Mouse (Mus musculus): Measurements from ENCODE around the gene Ubac2. TPM values are rescaled to one million over a fixed set of nuclear protein-coding genes. Genes with fewer than 3 reads are reported as not detected.

Gene Ubac2
- total and polyA plus RNA-seq, 2 experiments from 2014 or later, result 43.6 to 51.7 TPM

DNA sequence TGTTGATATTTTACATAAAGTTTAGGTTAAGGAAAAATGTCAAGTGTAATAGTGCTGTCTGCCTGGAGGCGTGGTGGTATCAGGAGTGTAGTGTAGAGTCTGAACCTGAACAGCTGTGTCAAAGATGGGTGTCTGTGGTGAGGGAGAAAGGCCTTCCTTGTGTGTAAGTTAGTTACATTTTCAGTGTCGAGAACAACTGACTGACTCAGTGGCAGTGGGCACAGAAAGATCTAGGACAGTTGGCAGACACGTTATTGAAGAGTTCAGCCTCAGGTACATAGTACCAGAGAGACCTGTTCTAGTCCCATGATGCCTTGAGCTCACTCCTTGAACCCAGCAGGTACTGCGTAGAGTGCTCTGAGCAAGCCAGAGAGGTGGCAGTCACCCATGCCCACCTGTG lies 87.0 kb downstream of the Ubac2 start:
- TF ChIP-seq CTCF (IDR thresholded peaks at IDR 0.05), result no peak
- no peaks in the 10 kb centered on the region for H3K36me3 ChIP-seq (ENCODE audit: insufficient read depth, low read length)
- H3K9ac ChIP-seq (replicated peaks; ENCODE audit: low read length, poor library complexity, severe bottlenecking), result no peak overlapping the region
- H3K4me3 ChIP-seq (ENCODE audit: low read depth, low read length), result no peak overlapping the region
- H3K9me3 ChIP-seq (ENCODE audit: low read length), result no peaks in the 10 kb centered on the region
- no peaks in the 10 kb centered on the region for H3K4me1 ChIP-seq (ENCODE audit: insufficient read depth, low read length)
- H3K27me3 ChIP-seq (ENCODE audit: insufficient read depth, low read length), result no peaks in the 10 kb centered on the region
- H3K4me2 ChIP-seq (ENCODE audit: low read depth, low read length, poor library complexity, severe bottlenecking), result no peak overlapping the region
- no peak overlapping the region for H3K27ac ChIP-seq (ENCODE audit: low read depth, low read length)
- no peak for ATAC-seq (ENCODE audit: low FRiP score)
- no peak for DNase-seq (ENCODE audit: low spot score)
- WGBS, result 91% methylated on average over 4 of the region's 4 CpGs

- Histone ChIP-seq H3K27ac (ENCODE audit: low read depth, low read length) (no peak overlapping the region), H3K27me3 (ENCODE audit: insufficient read depth, low read length) (no peaks in the 10 kb centered on the region), H3K9me3 (ENCODE audit: low read length) (no peaks in the 10 kb centered on the region), H3K4me1 (ENCODE audit: insufficient read depth, low read length) (no peaks in the 10 kb centered on the region), H3K4me2 (ENCODE audit: low read depth, low read length, poor library complexity, severe bottlenecking) (no peak overlapping the region), H3K9ac (replicated peaks; ENCODE audit: low read length, poor library complexity, severe bottlenecking) (no peak overlapping the region), H3K4me3 (ENCODE audit: low read depth, low read length) (no peak overlapping the region), H3K36me3 (ENCODE audit: insufficient read depth, low read length) (no peaks in the 10 kb centered on the region)
- DNase-seq (ENCODE audit: low spot score) (no peak), ATAC-seq (ENCODE audit: low FRiP score) (no peak)
- no peak for TF ChIP-seq CTCF (IDR thresholded peaks at IDR 0.05)
- WGBS, result 92% methylated on average over 4 of the region's 4 CpGs
Measured at GRCm38 (mm10) chr14:121967095-121967494, 88.7 kb downstream of the Ubac2 start.

DNA sequence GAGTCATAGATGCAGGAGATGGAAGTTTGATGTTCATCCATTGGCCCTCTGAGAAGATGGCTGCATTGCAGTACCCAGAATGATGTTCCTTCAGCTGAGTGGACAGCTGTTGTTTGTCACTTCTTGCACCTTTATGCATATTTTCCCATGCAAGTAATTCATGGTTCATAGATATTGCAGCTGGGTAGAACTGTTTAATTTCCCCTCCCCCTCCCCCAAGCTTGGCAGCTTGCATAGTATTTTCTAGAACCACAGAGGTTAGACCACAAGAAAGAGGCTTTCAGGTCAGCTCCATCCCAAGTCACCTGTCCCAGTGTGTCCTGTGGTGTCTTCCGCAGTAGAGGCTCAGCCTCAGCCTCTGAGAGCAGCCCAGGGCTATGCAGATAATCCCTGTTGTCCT lies 92.0 kb downstream of the Ubac2 start:
- DNase-seq (ENCODE audit: low spot score) (no peak), ATAC-seq (ENCODE audit: low FRiP score) (no peak)
- H3K27me3 ChIP-seq (ENCODE audit: insufficient read depth, low read length), result no peaks in the 10 kb centered on the region
- no peak overlapping the region for H3K27ac ChIP-seq (ENCODE audit: low read depth, low read length)
- no peak for TF ChIP-seq CTCF (IDR thresholded peaks at IDR 0.05)
- H3K4me3 ChIP-seq (ENCODE audit: low read depth, low read length), result no peak overlapping the region
- no peaks in the 10 kb centered on the region for H3K36me3 ChIP-seq (ENCODE audit: insufficient read depth, low read length)
- no peaks in the 10 kb centered on the region for H3K4me1 ChIP-seq (ENCODE audit: insufficient read depth, low read length)
- no peak overlapping the region for H3K4me2 ChIP-seq (ENCODE audit: low read depth, low read length, poor library complexity, severe bottlenecking)
- H3K9me3 ChIP-seq (ENCODE audit: low read length), result no peaks in the 10 kb centered on the region
- 74% methylated on average over 1 of the region's 1 CpGs for WGBS
- H3K9ac ChIP-seq (replicated peaks; ENCODE audit: low read length, poor library complexity, severe bottlenecking), result no peak overlapping the region

DNA sequence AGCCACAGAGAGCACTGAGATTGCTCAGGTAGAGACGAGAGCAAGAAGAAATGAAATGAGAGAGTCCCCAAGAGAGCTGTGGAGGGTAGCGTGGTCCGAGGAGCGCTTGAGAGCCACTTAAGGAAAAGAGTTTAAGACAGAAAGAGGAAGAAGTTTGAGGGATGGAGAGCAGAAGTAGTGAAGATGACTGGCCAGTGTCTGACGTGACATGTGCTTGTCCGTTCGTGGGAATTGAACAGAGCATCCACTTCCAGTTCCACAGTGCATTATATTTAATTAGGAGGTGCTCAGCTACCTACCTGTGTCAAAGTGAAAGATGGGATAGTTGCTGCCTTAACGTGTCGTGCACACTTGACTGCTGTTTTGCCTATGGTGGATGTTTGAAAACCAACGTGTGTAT lies 94.7 kb downstream of the Ubac2 start:
- Histone ChIP-seq H3K27me3 (ENCODE audit: insufficient read depth, low read length) (no peaks in the 10 kb centered on the region), H3K36me3 (ENCODE audit: insufficient read depth, low read length) (no peaks in the 10 kb centered on the region), H3K4me1 (ENCODE audit: insufficient read depth, low read length) (no peaks in the 10 kb centered on the region), H3K27ac (ENCODE audit: low read depth, low read length) (no peak overlapping the region), H3K9ac (replicated peaks; ENCODE audit: low read length, poor library complexity, severe bottlenecking) (no peak overlapping the region), H3K4me2 (ENCODE audit: low read depth, low read length, poor library complexity, severe bottlenecking) (no peak overlapping the region), H3K4me3 (ENCODE audit: low read depth, low read length) (no peak overlapping the region), H3K9me3 (ENCODE audit: low read length) (no peaks in the 10 kb centered on the region)
- no peak for DNase-seq (ENCODE audit: low spot score)
- no peak for ATAC-seq (ENCODE audit: low FRiP score)
- no peak for TF ChIP-seq CTCF (IDR thresholded peaks at IDR 0.05)
- 95% methylated on average over 10 of the region's 10 CpGs for WGBS

DNA sequence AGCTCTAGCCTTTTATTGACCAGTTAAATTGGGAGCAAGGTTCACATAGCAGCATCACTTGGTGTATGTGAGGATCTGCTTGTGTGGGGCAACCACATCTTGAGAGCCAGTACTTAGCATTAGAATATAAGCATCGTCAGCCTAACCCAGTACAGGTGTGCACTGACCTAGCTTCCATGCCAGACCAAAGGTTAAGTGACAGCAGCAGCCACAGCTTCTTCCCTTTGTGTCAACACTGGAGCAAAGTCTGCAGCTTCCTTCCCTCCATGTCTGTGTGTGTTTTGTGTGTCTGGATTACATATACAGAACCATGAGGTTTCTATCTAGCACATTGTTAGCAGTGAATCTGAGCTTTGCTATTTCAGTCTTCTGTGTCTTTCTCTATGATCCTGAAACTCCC lies 103.1 kb downstream of the Ubac2 start:
- DNase-seq (ENCODE audit: low spot score) (no peak), ATAC-seq (ENCODE audit: low FRiP score) (no peak)
- H3K4me2 ChIP-seq (ENCODE audit: low read depth, low read length, poor library complexity, severe bottlenecking), result no peak overlapping the region
- H3K27ac ChIP-seq (ENCODE audit: low read depth, low read length), result no peak overlapping the region
- H3K4me1 ChIP-seq (ENCODE audit: insufficient read depth, low read length), result no peaks in the 10 kb centered on the region
- H3K4me3 ChIP-seq (ENCODE audit: low read depth, low read length), result no peak overlapping the region
- no peaks in the 10 kb centered on the region for H3K9me3 ChIP-seq (ENCODE audit: low read length)
- 74% methylated on average over 1 of the region's 1 CpGs for WGBS
- H3K27me3 ChIP-seq (ENCODE audit: insufficient read depth, low read length), result no peaks in the 10 kb centered on the region
- H3K9ac ChIP-seq (replicated peaks; ENCODE audit: low read length, poor library complexity, severe bottlenecking), result no peak overlapping the region
- H3K36me3 ChIP-seq (ENCODE audit: insufficient read depth, low read length), result no peaks in the 10 kb centered on the region
- TF ChIP-seq CTCF (IDR thresholded peaks at IDR 0.05), result no peak

- WGBS, result 77% methylated on average over 8 of the region's 8 CpGs
- no peaks in the 10 kb centered on the region for H3K36me3 ChIP-seq (ENCODE audit: insufficient read depth, low read length)
- no peak overlapping the region for H3K4me2 ChIP-seq (ENCODE audit: low read depth, low read length, poor library complexity, severe bottlenecking)
- H3K9me3 ChIP-seq (ENCODE audit: low read length), result no peaks in the 10 kb centered on the region
- no peaks in the 10 kb centered on the region for H3K4me1 ChIP-seq (ENCODE audit: insufficient read depth, low read length)
- H3K27me3 ChIP-seq (ENCODE audit: insufficient read depth, low read length), result no peaks in the 10 kb centered on the region
- H3K27ac ChIP-seq (ENCODE audit: low read depth, low read length), result no peak overlapping the region
- ATAC-seq (ENCODE audit: low FRiP score), result no peak
- TF ChIP-seq CTCF (IDR thresholded peaks at IDR 0.05), result no peak
- H3K9ac ChIP-seq (replicated peaks; ENCODE audit: low read length, poor library complexity, severe bottlenecking), result no peak overlapping the region
- no peak overlapping the region for H3K4me3 ChIP-seq (ENCODE audit: low read depth, low read length)
- no peak for DNase-seq (ENCODE audit: low spot score)
Measured at GRCm38 (mm10) chr14:121983009-121983933, 104.9 kb downstream of the Ubac2 start.
